Mouse (Mus musculus) retina, postnatal 1 day (tissue): Measurements from ENCODE around the gene Olfr671.
"Not testable (repeated sequence)": the region's sequence is repeated elsewhere in the genome, so short reads cannot be mapped to it uniquely, and the experiment has no call there.

Source experiments
- DNase-seq: peaks from one replicate; pipeline ENCODE4 v3.0.0-alpha.2; 2012

The Olfr671 gene

GRCm38 (mm10) chr7:104979026-104979425, at the start of gene Olfr671:
Gene Olfr671 (minus strand): TSS chr7:104979126.
- no peak for DNase-seq

- DNase-seq = no peak
Observed at GRCm38 (mm10) chr7:105028360-105028759, 49.4 kb upstream of the Olfr671 start, which contains the start of gene Olfr675. Gene Olfr675 (minus strand): TSS chr7:105028460.

- DNase-seq = no peak
Observed at GRCm38 (mm10) chr7:105022530-105022929, 43.6 kb upstream of the Olfr671 start.

DNA sequence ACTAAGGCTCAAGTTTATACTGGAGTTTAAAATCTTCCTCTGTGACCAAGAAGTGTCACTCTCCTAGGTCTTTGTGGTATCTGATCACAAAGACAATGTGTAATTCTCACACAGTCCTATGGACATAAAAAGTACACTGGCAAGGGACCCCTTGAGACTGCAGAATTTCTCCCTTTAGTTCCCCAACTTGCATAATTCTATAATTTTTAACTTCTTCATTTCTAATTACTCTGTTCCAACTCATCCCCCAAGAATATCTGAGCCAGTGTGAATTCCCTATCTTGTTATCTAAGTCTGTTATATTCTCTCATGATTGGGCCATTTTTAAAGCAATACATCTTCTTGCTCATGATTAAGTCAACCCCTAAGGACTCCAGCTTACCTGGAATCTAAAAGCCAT, 23.0 kb upstream of the Olfr671 start, which contains the start of gene Olfr672:
Gene Olfr672, minus strand, starts transcription at position 101 of the 400 bp plus-strand sequence.
- DNase-seq = no peak

- DNase-seq = not testable (repeated sequence)
Observed at GRCm38 (mm10) chr7:104972507-104972906, 6.4 kb downstream of the Olfr671 start.

- DNase-seq = no peak
Observed at GRCm38 (mm10) chr7:104962520-104962919, 16.4 kb downstream of the Olfr671 start, which contains the start of gene Olfr670. Gene Olfr670 (minus strand): TSS chr7:104962620.

DNA sequence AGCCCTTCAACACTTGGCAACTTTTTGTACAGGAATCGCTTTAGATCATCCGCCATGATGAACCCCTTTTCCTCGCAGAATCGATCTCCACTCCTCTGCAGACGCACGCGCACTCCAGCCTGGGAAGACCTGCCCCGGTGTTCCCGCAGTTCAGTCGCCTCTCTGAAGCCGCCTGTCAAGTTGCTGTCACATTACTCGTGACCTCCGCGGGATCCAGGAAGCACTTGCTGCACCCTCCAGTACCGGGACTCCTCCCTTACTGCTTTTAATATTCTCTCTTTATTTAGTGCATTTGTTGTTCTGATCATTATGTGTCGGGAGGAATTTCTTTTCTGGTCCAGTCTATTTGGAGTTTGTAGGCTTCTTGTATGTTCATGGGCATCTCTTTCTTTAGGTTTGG, 28.7 kb downstream of the Olfr671 start:
- DNase-seq = not testable (repeated sequence)

GRCm38 (mm10) chr7:104933940-104934339, 45.0 kb downstream of the Olfr671 start, which contains the start of gene Olfr669:
Gene Olfr669 (plus strand): TSS chr7:104934240.
- no peak for DNase-seq

DNA sequence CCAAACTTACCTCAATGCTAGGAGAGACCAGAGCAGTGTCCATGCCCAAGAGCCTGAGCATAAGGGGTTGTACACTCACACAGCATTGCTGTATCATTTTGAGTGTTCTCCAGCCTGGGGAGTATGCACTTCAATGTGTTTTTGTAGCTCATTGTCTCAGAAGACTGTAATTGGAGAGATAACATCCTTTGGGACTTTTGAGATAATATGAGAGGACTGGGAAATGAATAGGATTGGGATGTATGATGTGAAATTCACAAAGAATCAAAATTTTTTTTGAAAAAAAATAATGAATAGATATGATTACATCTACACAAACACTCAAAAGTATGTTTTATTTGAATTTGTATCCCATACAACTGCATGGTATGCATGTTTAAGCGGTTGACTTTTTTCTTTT, 51.0 kb downstream of the Olfr671 start, which contains the start of gene Olfr668:
Gene Olfr668, minus strand, starts transcription at position 101 of the 400 bp plus-strand sequence.
- no peak for DNase-seq
